Mouse (Mus musculus) adrenal gland, postnatal 36 days (tissue): ENCODE results near the gene Arl6ip1. TPM values are rescaled to one million over a fixed set of nuclear protein-coding genes. Genes with fewer than 3 reads are reported as not detected.

Experiments used
- DNase-seq, 2 experiments: peaks; one replicate each; pipeline ENCODE4 v3.0.0; 2021; ENCODE audit warnings: mixed read lengths in 1 of 2
- total RNA-seq, 2 experiments: library from RNA; stranded (reverse); gene quantifications; 2 replicates each; pipeline ENCODE4 v1.2.3; 2021

Gene Arl6ip1
- total RNA-seq, 2 experiments from 2014 or later: 179 to 182 TPM

DNA sequence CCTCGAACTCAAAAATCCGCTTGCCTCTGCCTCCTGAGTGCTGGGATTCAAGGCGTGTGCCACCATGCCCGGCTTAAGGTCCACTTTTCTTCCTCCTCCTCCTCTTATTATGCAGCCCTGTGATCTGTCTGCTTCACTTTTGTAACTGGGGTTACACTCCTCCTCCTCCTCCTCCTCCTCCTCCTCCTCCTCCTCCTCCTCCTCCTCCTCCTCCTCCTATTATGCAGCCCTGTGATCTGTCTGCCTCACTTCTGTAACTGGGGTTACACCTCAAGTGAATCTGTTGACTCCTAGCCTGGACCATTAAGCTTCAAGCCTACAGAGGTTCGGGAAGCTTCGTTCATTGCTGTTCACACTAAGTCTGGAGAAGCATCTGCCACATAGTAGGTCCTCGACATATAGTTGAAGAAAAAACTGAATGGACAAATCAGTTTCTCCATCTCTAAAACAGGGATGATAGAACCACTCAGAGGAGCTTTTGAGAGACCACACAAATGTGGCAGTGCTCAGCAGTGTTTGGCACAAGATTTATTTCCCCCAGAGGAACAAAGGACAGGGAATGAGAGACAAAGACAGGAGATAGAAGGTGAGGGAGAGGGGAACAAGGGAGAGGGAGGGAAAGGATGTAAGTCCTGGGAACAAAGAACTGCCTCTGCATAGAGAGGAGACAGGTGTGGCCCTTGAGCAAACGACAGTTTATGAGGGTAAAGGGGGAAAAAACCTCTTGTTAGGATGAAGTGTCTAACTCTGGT is 12.5 kb downstream of the Arl6ip1 start:
- no peak for DNase-seq

DNA sequence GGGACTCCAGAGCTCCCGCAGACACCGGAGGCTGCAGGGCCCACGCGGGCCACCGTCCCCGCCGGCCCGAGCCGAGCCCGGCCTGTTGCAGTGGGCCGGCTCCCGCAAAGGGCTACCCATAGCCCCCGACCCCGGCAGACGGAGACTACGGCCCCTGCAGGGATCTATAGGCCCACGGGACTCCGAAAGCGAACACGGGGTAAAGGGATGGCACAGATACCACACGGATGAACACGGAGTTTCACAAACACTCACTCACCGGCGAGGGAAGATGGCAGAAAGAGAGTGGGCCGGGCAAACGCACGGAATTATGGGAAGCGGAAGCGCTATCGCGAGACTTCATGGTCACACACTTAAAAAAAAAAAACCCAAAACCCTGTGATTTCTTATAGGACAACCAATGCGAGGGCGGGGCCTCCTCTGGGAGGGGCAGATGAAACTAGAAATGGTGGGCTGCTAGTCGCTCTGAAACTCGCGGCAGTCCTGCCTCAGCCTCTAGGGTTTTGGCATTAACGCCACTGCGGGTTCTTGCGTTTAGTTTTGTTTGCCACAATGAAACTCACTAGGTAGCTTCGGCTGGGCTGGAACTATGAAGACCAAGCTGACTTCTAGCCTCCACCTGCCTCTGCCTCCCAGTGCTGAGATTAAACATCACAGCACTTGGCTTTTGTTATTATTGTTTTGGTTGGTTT is 13.4 kb downstream of the Arl6ip1 start, which contains the start of gene Rps15a:
Gene Rps15a, minus strand, starts transcription at position 312 of the 692 bp plus-strand sequence.
- peak; percentile 94 for DNase-seq

DNA sequence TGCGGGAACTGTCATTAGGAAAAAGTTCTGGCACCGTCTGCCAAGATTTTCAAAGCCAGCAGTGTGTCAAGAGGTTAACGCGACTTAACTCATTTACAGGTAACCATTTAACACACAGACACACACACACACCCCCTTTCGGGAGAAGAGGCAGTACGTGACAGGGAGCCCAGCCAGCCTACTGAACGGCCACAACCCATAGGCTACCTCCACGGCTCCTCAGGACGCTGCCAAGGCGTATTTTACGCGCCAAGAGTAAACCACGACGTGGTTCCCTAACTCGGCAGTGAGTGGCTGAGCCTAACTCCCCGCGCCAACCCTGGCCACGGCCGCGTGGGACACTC is 14.0 kb downstream of the Arl6ip1 start:
- DNase-seq: no peak

DNA sequence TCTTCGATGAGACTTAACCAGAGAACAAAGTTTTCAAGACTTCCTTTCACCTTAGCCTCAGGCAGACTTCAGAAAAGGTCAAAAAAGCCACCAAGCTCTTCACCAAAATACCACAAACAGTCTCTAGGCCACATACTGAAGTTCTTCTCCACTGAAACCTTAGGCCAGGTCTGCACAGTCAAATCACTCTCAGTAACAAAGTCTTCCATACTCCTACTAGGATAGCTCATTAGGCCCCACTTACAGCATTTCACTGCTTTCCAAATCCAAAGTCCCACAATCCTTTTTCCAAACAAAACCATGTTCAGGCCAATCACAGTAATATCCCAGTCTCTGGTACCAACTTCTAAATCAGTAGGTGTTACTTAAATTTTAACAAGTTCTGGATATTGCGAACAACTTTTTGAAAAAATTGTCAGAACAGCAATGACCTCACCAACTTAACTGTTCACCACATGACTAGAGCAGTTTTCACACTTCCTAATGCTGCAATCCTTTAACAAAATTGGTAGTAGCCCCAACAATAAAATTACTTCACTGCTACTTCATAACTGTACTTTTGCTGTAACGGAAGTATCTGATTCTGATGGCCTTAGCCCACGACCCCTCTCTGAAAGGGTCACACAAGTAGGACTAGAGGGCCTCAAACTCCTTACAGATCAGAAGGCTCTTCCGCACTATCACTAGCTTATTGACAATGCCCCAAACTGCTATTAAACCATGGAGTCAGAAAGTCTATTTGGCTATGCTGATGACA is 15.7 kb downstream of the Arl6ip1 start:
- no peak for DNase-seq

DNA sequence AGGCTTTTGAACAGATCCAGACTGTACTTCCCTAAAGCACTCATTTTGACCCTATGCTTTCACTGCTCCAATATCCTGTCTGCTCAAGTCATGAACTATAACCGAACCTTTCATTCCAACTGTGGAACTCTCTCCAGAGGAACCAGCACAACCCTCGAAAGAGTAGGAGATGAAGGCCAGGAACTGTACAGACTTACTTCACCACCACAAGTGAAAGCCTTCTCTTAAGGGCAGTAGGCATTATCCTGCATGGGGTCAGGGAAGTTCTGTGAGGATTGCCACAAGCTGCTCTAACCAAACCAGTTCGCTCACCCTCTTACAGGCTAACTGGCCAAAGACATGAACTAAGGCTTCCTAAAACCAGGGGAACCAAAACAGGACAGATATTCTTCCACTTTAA is 18.3 kb downstream of the Arl6ip1 start:
- DNase-seq: no peak

DNA sequence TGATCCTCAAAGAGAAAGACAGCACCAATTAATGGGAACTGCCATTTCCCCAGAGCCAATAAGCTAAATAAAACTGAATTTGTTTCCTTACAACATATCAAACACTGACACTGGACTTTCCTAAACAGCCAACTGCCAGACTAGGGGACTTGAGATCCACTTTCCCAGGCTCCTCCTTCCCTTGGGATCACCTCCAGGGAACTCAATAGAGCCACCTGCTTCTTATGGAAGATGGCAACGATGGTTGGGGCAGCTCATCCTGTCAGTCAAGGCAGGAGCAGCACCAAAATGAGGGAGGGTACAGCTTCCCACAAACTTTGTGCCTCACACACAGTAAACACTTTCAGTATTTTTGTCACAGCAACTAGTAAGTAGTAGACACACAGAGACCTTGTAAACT is 21.8 kb downstream of the Arl6ip1 start:
- no peak for DNase-seq

DNA sequence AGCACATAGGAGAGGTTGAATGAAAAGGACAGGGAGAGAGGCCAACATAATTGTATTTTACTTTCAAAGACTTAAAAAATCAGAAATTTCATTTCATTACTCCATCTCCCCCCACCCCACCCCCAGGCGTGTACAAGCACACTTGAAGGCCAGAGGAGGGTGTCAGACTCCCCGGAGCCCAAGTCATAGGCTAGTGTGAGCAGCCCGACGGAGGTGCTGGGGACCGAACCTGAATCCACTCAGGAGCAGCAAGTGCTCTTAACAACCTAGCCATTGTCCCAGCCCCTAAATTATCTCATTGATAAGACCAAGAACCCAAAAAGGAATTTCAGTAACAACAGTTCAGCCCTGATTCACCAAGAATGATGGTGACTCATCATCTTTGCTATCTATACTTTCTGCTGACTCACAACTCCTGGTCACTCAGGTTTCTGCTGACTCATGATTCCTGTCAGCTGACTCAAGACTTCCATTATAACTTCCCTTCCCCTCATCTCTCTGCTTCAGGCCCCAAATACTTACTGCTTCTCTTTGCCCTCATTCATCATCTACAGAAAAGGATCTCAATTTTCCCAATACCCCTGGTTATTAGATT is 24.9 kb downstream of the Arl6ip1 start:
- DNase-seq: peak; percentile 36 to 46

DNA sequence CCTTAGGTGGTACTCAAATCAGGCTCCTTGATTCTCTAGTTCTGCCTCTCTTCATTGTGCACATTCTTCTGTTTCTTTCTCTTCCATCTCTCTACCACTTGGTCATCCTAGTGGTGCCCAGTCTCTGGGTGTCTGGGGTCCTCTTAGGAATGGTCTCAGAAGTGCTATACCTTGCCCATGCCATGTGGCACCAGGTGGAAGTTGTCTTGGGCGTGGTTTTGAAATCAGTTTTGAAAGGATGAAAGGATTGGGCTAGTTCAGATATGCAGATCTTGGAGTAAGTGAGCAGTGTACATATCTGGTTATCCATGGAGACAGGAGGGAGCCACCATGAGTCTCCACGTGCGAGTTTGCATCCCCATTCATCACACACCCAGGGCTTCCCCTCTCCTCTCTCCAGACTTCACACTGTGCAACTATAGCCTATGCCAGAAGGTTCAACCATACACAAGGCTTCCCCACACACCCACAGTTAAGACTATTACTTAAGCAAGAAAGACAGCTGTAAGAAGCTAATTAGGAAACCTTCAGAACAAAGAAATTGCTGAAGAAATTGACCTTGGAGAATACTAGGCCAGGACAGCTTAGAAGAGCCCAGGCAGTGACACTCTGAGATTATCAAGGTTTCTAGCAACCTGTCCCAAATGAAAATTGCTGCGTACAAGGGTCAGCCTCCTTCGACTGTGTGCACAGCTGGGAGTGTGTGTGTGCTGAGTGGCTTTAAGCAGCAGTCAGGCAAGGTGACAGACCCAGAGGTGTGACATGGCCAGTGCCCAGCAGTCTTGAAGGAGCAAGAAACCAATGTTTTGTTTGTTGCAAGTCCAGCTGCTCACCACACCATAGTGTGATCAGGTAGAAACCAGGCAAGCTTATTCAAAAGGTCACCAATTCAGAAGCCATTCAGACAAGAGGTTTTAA is 25.7 kb downstream of the Arl6ip1 start:
- no peak for DNase-seq

DNA sequence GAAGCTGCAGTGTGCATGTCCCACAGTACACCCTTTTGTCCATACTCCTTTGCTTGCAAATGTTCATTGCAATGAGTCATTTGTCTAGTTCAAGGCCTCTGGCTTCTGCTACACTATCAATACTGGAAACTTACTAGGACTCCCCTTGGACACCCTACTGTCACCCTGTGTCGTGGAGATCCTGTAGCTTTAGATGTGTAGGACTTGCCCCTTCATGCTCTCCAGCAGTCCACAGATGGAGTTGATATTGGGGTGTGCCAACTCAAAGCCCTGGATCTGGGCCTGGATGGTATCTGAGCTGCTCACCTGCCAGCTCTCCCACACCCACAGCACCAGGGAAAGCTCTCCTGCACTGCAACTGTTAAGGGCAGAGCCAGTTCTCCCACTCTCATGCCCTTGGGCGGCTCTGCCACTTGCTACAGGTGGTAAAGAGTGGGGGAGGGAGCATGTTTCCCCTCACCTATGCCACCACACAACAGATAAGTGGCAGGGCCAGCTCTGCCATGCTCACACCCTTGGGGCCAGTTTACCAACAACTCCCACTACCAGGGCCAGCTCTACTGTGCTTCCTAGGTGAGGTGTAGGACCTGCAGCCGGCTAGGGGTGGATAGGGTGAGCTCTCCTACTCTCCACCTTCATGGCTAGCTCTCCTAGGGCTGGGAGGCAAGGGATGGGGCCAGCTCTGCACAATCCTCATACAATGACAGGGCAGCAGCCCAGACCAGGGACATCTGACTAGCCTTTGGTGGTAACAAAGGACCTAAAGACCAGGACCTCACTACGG is 26.6 kb downstream of the Arl6ip1 start:
- DNase-seq: no peak

DNA sequence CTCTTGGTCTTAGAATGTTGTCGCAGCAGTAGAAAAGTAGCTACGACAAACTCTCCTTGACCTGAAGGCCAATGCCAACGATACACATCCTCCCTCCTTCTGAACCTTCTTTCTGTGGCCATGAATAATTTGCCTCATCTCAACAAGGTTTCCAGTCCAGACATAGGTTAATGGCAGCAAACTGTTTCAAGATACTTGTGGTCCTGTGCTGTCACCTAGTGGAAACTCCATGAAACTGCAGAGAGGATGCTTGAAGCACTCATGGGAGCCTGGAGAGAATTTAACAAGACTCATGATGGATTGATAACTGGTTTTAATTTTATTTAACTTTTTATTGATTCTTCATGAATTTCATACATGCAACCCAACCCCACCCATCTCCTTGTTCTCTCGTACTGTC is 27.2 kb downstream of the Arl6ip1 start:
- DNase-seq: peak in 1 of 2 experiments; percentile 30

DNA sequence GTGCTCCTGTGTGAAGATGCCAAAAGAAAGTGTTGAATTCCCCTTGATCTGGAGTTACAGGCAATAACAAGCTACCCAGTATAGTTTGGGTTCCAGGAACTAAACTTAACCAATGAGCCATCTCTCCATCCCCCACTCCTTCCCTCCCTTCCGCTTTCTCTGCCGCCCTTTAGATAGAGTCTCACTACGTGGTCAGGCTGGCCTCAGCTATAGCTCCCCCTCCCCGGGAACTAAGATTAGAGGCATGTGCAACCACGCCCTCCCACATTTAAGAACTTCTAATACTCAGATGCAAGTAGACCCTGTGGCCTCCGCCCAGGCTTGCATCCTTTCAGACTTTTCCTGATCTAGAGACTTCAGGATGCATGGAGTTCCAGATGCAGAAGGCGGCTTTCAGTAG is 31.8 kb downstream of the Arl6ip1 start:
- DNase-seq: no peak

DNA sequence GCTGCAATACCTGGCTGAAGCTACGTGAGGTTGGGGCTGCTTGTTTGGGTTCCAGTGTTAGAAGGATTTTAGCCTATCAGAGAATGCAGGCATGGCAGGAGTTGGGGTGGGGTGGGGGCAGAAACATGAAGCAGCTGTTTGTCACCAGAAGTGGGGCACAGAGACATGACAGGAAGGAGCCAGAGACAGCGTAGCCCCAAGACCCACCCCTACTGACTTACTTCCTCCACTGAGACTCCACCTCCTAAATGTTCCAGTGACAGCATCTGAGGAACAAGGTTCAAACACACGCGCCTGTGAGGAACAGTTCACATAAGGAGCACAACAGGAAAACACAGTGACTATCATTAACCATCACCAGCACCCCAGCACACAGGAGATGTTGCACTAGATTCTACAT is 49.5 kb downstream of the Arl6ip1 start:
- no peak for DNase-seq

DNA sequence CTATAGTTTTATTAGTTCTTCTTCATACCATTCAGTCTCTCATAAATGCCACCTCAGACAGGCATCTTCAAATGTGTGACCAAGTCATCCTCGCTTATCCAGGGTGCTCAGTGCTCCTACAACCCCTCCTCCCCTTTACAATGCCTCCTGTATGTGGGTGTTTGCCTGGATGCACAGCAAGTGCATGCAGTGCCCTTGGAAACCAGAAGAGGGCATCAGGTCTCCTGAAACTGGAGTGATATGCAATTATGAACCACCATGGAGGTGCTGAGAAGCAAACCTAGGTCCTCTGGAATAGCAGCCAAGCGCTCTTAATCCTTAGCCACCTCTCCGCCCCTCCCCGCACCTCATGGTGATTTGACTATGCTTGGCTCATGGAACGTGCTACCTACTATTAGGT is 50.4 kb downstream of the Arl6ip1 start:
- no peak for DNase-seq

Other genes with a start within 250 kb of the Arl6ip1 start
- gene Rps15a, start 13.5 kb downstream of the Arl6ip1 start, total RNA-seq: 100 to 1,000 TPM; 826 to 831 TPM
- 10 to 100 TPM; 42.8 to 49.1 TPM for gene Smg1, start 114.0 kb upstream of the Arl6ip1 start, total RNA-seq